Mouse (Mus musculus) E14TG2a.4 (cell line): ENCODE results near the gene Smad6.

Experiments
- H3K27me3 ChIP-seq: 2 replicates; pipeline ENCODE4 v1.6.1; 2014; ENCODE audit warnings: low read length, control low read depth; ENCODE audit not compliant: insufficient read depth
- H3K36me3 ChIP-seq: 2 replicates; pipeline ENCODE4 v1.6.1; 2014; ENCODE audit warnings: low read length, control low read depth; ENCODE audit not compliant: insufficient read depth
- H3K4me1 ChIP-seq: replicated peaks from 2 replicates; pipeline ENCODE4 v1.6.1; 2014; ENCODE audit warnings: low read depth, low read length, control low read depth
- H3K4me3 ChIP-seq: replicated peaks from 2 replicates; pipeline ENCODE4 v1.5.1; 2014; ENCODE audit warnings: mild to moderate bottlenecking, low read length
- H3K9me3 ChIP-seq: 2 replicates; pipeline ENCODE4 v1.6.1; 2014; ENCODE audit warnings: low read length, control low read depth
- CTCF ChIP-seq: conservative IDR thresholded peaks from 2 replicates; pipeline ENCODE4 v1.5.1; 2014; ENCODE audit warnings: low read length
- NANOG ChIP-seq: IDR thresholded peaks from 2 replicates; pipeline ENCODE4 v1.6.1; 2014; ENCODE audit warnings: borderline replicate concordance, low read length, mixed read lengths
- POU5F1 ChIP-seq: IDR thresholded peaks from 2 replicates; pipeline ENCODE4 v1.6.1; 2014; ENCODE audit warnings: low read length, borderline replicate concordance

The Smad6 gene

GRCm38 (mm10) chr9:64029908-64030631 is 8.2 kb upstream of the Smad6 start:
- peaks cover 8% of the 10 kb centered on the region for H3K4me1 ChIP-seq
- H3K36me3 ChIP-seq = no peaks in the 10 kb centered on the region
- no peaks in the 10 kb centered on the region for H3K27me3 ChIP-seq
- H3K9me3 ChIP-seq = no peaks in the 10 kb centered on the region
- no peak overlapping the region for H3K4me3 ChIP-seq
- no peak for TF ChIP-seq POU5F1
- TF ChIP-seq CTCF = no peak
- TF ChIP-seq NANOG = no peak

GRCm38 (mm10) chr9:64025565-64025964 is 3.7 kb upstream of the Smad6 start:
- Histone ChIP-seq H3K36me3 (no peaks in the 10 kb centered on the region), H3K4me1 (peaks cover 28% of the 10 kb centered on the region), H3K9me3 (no peaks in the 10 kb centered on the region), H3K27me3 (peaks cover 8% of the 10 kb centered on the region), H3K4me3 (no peak overlapping the region)
- TF ChIP-seq POU5F1 = no peak
- no peak for TF ChIP-seq NANOG
- TF ChIP-seq CTCF = peak; percentile 56

GRCm38 (mm10) chr9:64024976-64025375 is 3.1 kb upstream of the Smad6 start:
- peaks cover 14% of the 10 kb centered on the region for H3K27me3 ChIP-seq
- peaks cover 25% of the 10 kb centered on the region for H3K4me1 ChIP-seq
- no peaks in the 10 kb centered on the region for H3K9me3 ChIP-seq
- no peak overlapping the region for H3K4me3 ChIP-seq
- no peaks in the 10 kb centered on the region for H3K36me3 ChIP-seq
- TF ChIP-seq NANOG (no peak), POU5F1 (no peak), CTCF (no peak)

- Histone ChIP-seq H3K4me3 (peak overlapping the region; percentile 88), H3K36me3 (no peaks in the 10 kb centered on the region), H3K9me3 (no peaks in the 10 kb centered on the region), H3K4me1 (peaks cover 46% of the 10 kb centered on the region), H3K27me3 (peaks cover 20% of the 10 kb centered on the region)
- TF ChIP-seq NANOG (no peak), POU5F1 (no peak), CTCF (no peak)
Observed at GRCm38 (mm10) chr9:64022562-64023366, 905 bp upstream of the Smad6 start.

GRCm38 (mm10) chr9:64021319-64021850 is 474 bp downstream of the Smad6 start:
- no peaks in the 10 kb centered on the region for H3K36me3 ChIP-seq
- H3K9me3 ChIP-seq = no peaks in the 10 kb centered on the region
- peaks cover 59% of the 10 kb centered on the region for H3K4me1 ChIP-seq
- peak overlapping the region; percentile 88 for H3K4me3 ChIP-seq
- H3K27me3 ChIP-seq = peaks cover 20% of the 10 kb centered on the region
- TF ChIP-seq POU5F1 (no peak), CTCF (no peak)

GRCm38 (mm10) chr9:64020606-64021318 is 1.1 kb downstream of the Smad6 start:
- no peak for TF ChIP-seq POU5F1
- no peak for TF ChIP-seq NANOG
- TF ChIP-seq CTCF = no peak
- Histone ChIP-seq H3K9me3 (no peaks in the 10 kb centered on the region), H3K36me3 (peaks cover 6% of the 10 kb centered on the region; the same call in 1 of the 2 replicates), H3K4me1 (peaks cover 65% of the 10 kb centered on the region), H3K4me3 (peak overlapping the region; percentile 88), H3K27me3 (peaks cover 20% of the 10 kb centered on the region)

DNA sequence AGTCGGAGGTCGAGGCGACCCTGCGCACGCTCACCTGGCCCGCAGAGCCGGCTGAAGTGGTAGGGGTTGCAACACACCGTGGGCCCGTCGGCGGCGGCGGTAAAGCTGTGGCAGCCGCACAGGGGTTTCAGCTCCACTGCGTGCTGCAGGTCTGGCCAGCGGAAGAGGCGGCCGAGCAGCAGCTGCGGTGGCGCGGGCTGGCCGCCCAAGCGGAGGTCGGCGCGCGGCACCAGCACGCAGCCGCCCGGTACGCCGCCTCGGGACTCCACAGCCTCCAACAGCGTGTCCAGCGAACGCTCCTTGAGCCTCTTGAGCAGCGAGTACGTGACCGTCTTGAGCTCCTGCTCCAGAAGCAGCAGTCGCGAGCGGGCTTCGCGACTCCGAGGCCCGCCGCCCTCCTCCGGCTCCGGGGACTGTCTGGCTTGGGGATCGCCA is 1.7 kb downstream of the Smad6 start:
- no peaks in the 10 kb centered on the region for H3K9me3 ChIP-seq
- peaks cover 67% of the 10 kb centered on the region for H3K4me1 ChIP-seq
- H3K36me3 ChIP-seq = peaks cover 6% of the 10 kb centered on the region; the same call in 1 of the 2 replicates
- TF ChIP-seq POU5F1 (no peak), CTCF (no peak), NANOG (no peak)
- peak overlapping the region; percentile 88 for H3K4me3 ChIP-seq
- peaks cover 20% of the 10 kb centered on the region for H3K27me3 ChIP-seq
